Mouse (Mus musculus) lung, adult 2 months (tissue): ENCODE data around the gene Cyp3a13. TPM values are rescaled to one million over a fixed set of nuclear protein-coding genes. Genes with fewer than 3 reads are reported as not detected.
"Not testable (repeated sequence)": the region's sequence is repeated elsewhere in the genome, so short reads cannot be mapped to it uniquely, and the experiment has no call there.

Source experiments
- DNase-seq: peaks from one replicate; pipeline ENCODE4 v3.0.0; 2022
- H3K4me1 ChIP-seq: fragments of 200-500 bp; 2 replicates; pipeline ENCODE4 v1.6.1; 2011; ENCODE audit warnings: low read length; ENCODE audit not compliant: control insufficient read depth, insufficient read depth
- H3K4me3 ChIP-seq: fragments of 200-500 bp; replicated peaks from 2 replicates; pipeline ENCODE3; 2011; ENCODE audit warnings: low read depth, mild to moderate bottlenecking, control low read depth, low read length; ENCODE audit errors: extremely low read depth
- CTCF ChIP-seq: fragments of 200-500 bp; IDR thresholded peaks from 2 replicates; pipeline ENCODE4 v1.5.1; 2011; ENCODE audit warnings: mild to moderate bottlenecking, low read length, control low read depth; ENCODE audit not compliant: insufficient read depth
- POLR2A ChIP-seq: fragments of 200-500 bp; IDR thresholded peaks from 2 replicates; pipeline ENCODE4 v1.6.1; 2011; ENCODE audit warnings: low read depth, mild to moderate bottlenecking, control low read depth, low read length, borderline replicate concordance; ENCODE audit errors: extremely low read depth
- WGBS: fragments of 180-500 bp; shearing (Covaris S2); methylation state at CpG from one replicate; pipeline ENCODE4 v1.1.7; 2018; 5-methylcytosine and 5-hydroxymethylcytosine counted together
- polyA plus RNA-seq: library from polyadenylated mRNA; depleted of rRNA; stranded (reverse); fragments of >200 nt; gene quantifications from 2 replicates; pipeline ENCODE4 v1.2.3, GENCODE M21; 2012; rRNA removed

Cyp3a13 gene
- 0.71 and 1.2 TPM in 2 replicates for polyA plus RNA-seq

- 27% methylated on average over 2 of the region's 2 CpGs for WGBS
- Histone ChIP-seq H3K4me3 (no peak within 1 kb of the TSS), H3K4me1 (no peaks in the 10 kb centered on the region; the same call in 1 of the 2 replicates)
- peak; percentile 51 for DNase-seq
- TF ChIP-seq CTCF (no peak), POLR2A (peak; percentile 75; the same call in 1 of the 2 replicates)
Measured at GRCm38 (mm10) chr5:137921532-137921931, at the start of gene Cyp3a13. Gene Cyp3a13 (minus strand): TSS chr5:137921619.

- no peak for DNase-seq
- Histone ChIP-seq H3K4me1 (no peaks in the 10 kb centered on the region), H3K4me3 (no peak overlapping the region)
- TF ChIP-seq POLR2A, result no peak
- TF ChIP-seq CTCF, result no peak
Measured at GRCm38 (mm10) chr5:137966492-137966891, 45.1 kb upstream of the Cyp3a13 start.

- Histone ChIP-seq H3K4me3 (no peak within 1 kb of the TSS), H3K4me1 (no peaks in the 10 kb centered on the region)
- DNase-seq, result no peak
- WGBS, result 79% methylated on average over 8 of the region's 8 CpGs
- TF ChIP-seq POLR2A, result no peak
- no peak for TF ChIP-seq CTCF
Measured at GRCm38 (mm10) chr5:137962945-137963344, 41.5 kb upstream of the Cyp3a13 start, which contains the start of gene Gjc3. Gene Gjc3 (minus strand): TSS chr5:137963098.

GRCm38 (mm10) chr5:137956404-137956803 lies 35.0 kb upstream of the Cyp3a13 start:
- Histone ChIP-seq H3K4me1 (no peaks in the 10 kb centered on the region), H3K4me3 (no peak overlapping the region)
- 89% methylated on average over 3 of the region's 3 CpGs for WGBS
- TF ChIP-seq CTCF (no peak), POLR2A (no peak)
- no peak for DNase-seq

- H3K4me3 ChIP-seq, result no peak overlapping the region
- no peaks in the 10 kb centered on the region for H3K4me1 ChIP-seq
- 22% methylated on average over 6 of the region's 6 CpGs for WGBS
- TF ChIP-seq CTCF, result peak; percentile 46; the same call in 1 of the 2 replicates
- TF ChIP-seq POLR2A, result no peak
- DNase-seq, result peak; percentile 31
Measured at GRCm38 (mm10) chr5:137951218-137951617, 29.8 kb upstream of the Cyp3a13 start.

GRCm38 (mm10) chr5:137947303-137947702 lies 25.9 kb upstream of the Cyp3a13 start:
- Histone ChIP-seq H3K4me3 (no peak overlapping the region), H3K4me1 (no peaks in the 10 kb centered on the region)
- no peak for DNase-seq
- TF ChIP-seq POLR2A (no peak), CTCF (no peak)

GRCm38 (mm10) chr5:137943133-137943532 lies 21.7 kb upstream of the Cyp3a13 start:
- H3K4me3 ChIP-seq, result no peak overlapping the region
- no peak for DNase-seq
- TF ChIP-seq POLR2A (no peak), CTCF (no peak)
- WGBS, result 72% methylated on average over 1 of the region's 1 CpGs
- no peaks in the 10 kb centered on the region for H3K4me1 ChIP-seq

GRCm38 (mm10) chr5:137940948-137941347 lies 19.5 kb upstream of the Cyp3a13 start:
- no peak for TF ChIP-seq CTCF
- no peak for TF ChIP-seq POLR2A
- WGBS, result 64% methylated on average over 4 of the region's 4 CpGs
- Histone ChIP-seq H3K4me1 (no peaks in the 10 kb centered on the region), H3K4me3 (no peak overlapping the region)
- no peak for DNase-seq

GRCm38 (mm10) chr5:137937238-137937637 lies 15.8 kb upstream of the Cyp3a13 start:
- 57% methylated on average over 4 of the region's 4 CpGs for WGBS
- DNase-seq, result no peak
- TF ChIP-seq POLR2A, result no peak
- no peak for TF ChIP-seq CTCF
- Histone ChIP-seq H3K4me3 (no peak overlapping the region), H3K4me1 (no peaks in the 10 kb centered on the region)

GRCm38 (mm10) chr5:137936486-137936885 lies 15.1 kb upstream of the Cyp3a13 start:
- DNase-seq, result no peak
- Histone ChIP-seq H3K4me3 (no peak overlapping the region), H3K4me1 (no peaks in the 10 kb centered on the region)
- WGBS, result 80% methylated on average over 2 of the region's 2 CpGs
- TF ChIP-seq POLR2A (no peak), CTCF (no peak)

GRCm38 (mm10) chr5:137933934-137934333 lies 12.5 kb upstream of the Cyp3a13 start:
- DNase-seq, H3K4me3 ChIP-seq, H3K4me1 ChIP-seq: not testable (repeated sequence)
- 45% methylated on average over 2 of the region's 2 CpGs for WGBS
